Mouse (Mus musculus) ES-Bruce4 (cell line): ENCODE data around the gene Tcf7. TPM values are rescaled to one million over a fixed set of nuclear protein-coding genes. Genes with fewer than 3 reads are reported as not detected.

Experiments used
- H3K27ac ChIP-seq: 2 replicates; pipeline ENCODE4 v1.5.1; 2012; ENCODE audit warnings: low read length, inconsistent platforms; ENCODE audit not compliant: insufficient read depth
- H3K27me3 ChIP-seq: 2 replicates; pipeline ENCODE4 v1.6.1; 2012; ENCODE audit warnings: mild to moderate bottlenecking, low read length, inconsistent platforms; ENCODE audit not compliant: control insufficient read depth, poor library complexity, insufficient read depth, severe bottlenecking
- H3K36me3 ChIP-seq: 2 replicates; pipeline ENCODE4 v1.6.1; 2012; ENCODE audit warnings: inconsistent platforms, mild to moderate bottlenecking, low read length, moderate library complexity; ENCODE audit not compliant: control insufficient read depth, poor library complexity, insufficient read depth, severe bottlenecking
- H3K4me1 ChIP-seq: one replicate; pipeline ENCODE4 v1.8.1; 2011; ENCODE audit warnings: low read length; ENCODE audit not compliant: control insufficient read depth, insufficient read depth
- H3K4me3 ChIP-seq: 2 replicates; pipeline ENCODE4 v1.5.1; 2011; ENCODE audit warnings: low read depth, mild to moderate bottlenecking, low read length
- H3K9ac ChIP-seq: 2 replicates; pipeline ENCODE4 v1.6.1; 2012; ENCODE audit warnings: low read depth, mild to moderate bottlenecking, inconsistent platforms; ENCODE audit not compliant: poor library complexity, severe bottlenecking
- H3K9me3 ChIP-seq: replicated peaks from 2 replicates; pipeline ENCODE4 v1.6.1; 2012; ENCODE audit warnings: mild to moderate bottlenecking, low read length, inconsistent platforms; ENCODE audit not compliant: control insufficient read depth, poor library complexity, insufficient read depth, severe bottlenecking
- CTCF ChIP-seq: IDR thresholded peaks from one replicate; pipeline ENCODE4 v1.8.1; 2011; ENCODE audit warnings: low read depth, low read length
- EP300 ChIP-seq: IDR thresholded peaks from 2 replicates; pipeline ENCODE4 v1.6.1; 2011; ENCODE audit warnings: low read depth, low read length; ENCODE audit not compliant: insufficient read depth
- POLR2A ChIP-seq: IDR thresholded peaks from one replicate; pipeline ENCODE4 v1.8.1; 2011; ENCODE audit warnings: low read length; ENCODE audit not compliant: insufficient read depth
- polyA plus RNA-seq: library from polyadenylated mRNA; stranded (reverse); fragments of >200 nt; gene quantifications from 2 replicates; pipeline ENCODE4 v1.2.4, GENCODE M21; 2011; ENCODE audit warnings: low read depth; ENCODE audit not compliant: missing spikeins, insufficient read depth, insufficient read length

Gene Tcf7
- polyA plus RNA-seq, 1 experiment: 68.6 TPM

- H3K27ac ChIP-seq: no peak overlapping the region
- H3K9ac ChIP-seq: no peak overlapping the region
- no peaks in the 10 kb centered on the region for H3K27me3 ChIP-seq
- TF ChIP-seq POLR2A (no peak), CTCF (no peak), EP300 (no peak)
- H3K9me3 ChIP-seq: no peaks in the 10 kb centered on the region
- H3K36me3 ChIP-seq: no peaks in the 10 kb centered on the region
- no peak overlapping the region for H3K4me3 ChIP-seq
- peaks cover 1% of the 10 kb centered on the region for H3K4me1 ChIP-seq
These were observed 22.5 kb upstream of the Tcf7 start for GRCm38 (mm10) chr11:52305266-52305665.

GRCm38 (mm10) chr11:52302668-52303067 is 19.9 kb upstream of the Tcf7 start:
- Histone ChIP-seq H3K9ac (no peak overlapping the region), H3K27ac (no peak overlapping the region), H3K36me3 (no peaks in the 10 kb centered on the region), H3K27me3 (no peaks in the 10 kb centered on the region), H3K9me3 (no peaks in the 10 kb centered on the region), H3K4me1 (peaks cover 2% of the 10 kb centered on the region), H3K4me3 (no peak overlapping the region)
- no peak for TF ChIP-seq POLR2A

- H3K36me3 ChIP-seq: no peaks in the 10 kb centered on the region
- no peaks in the 10 kb centered on the region for H3K9me3 ChIP-seq
- H3K4me1 ChIP-seq: peaks cover 2% of the 10 kb centered on the region
- no peaks in the 10 kb centered on the region for H3K27me3 ChIP-seq
- H3K9ac ChIP-seq: no peak overlapping the region; the same call in 1 of the 2 replicates
- H3K27ac ChIP-seq: no peak overlapping the region
- no peak for TF ChIP-seq EP300
- no peak overlapping the region for H3K4me3 ChIP-seq
These were observed 16.9 kb upstream of the Tcf7 start for GRCm38 (mm10) chr11:52299687-52300086.

- Histone ChIP-seq H3K27ac (no peak overlapping the region), H3K9ac (no peak overlapping the region), H3K9me3 (no peaks in the 10 kb centered on the region), H3K4me3 (no peak overlapping the region), H3K27me3 (no peaks in the 10 kb centered on the region), H3K4me1 (peaks cover 3% of the 10 kb centered on the region), H3K36me3 (no peaks in the 10 kb centered on the region)
- no peak for TF ChIP-seq EP300
- no peak for TF ChIP-seq POLR2A
- TF ChIP-seq CTCF: no peak
These were observed 16.1 kb upstream of the Tcf7 start for GRCm38 (mm10) chr11:52298955-52299354.

GRCm38 (mm10) chr11:52297352-52297751 is 14.5 kb upstream of the Tcf7 start:
- no peaks in the 10 kb centered on the region for H3K9me3 ChIP-seq

GRCm38 (mm10) chr11:52294103-52294502 is 11.3 kb upstream of the Tcf7 start:
- Histone ChIP-seq H3K9ac (no peak overlapping the region), H3K9me3 (no peaks in the 10 kb centered on the region), H3K4me1 (peaks cover 3% of the 10 kb centered on the region), H3K27me3 (no peaks in the 10 kb centered on the region), H3K36me3 (no peaks in the 10 kb centered on the region), H3K27ac (no peak overlapping the region), H3K4me3 (no peak overlapping the region)
- no peak for TF ChIP-seq CTCF
- no peak for TF ChIP-seq POLR2A
- no peak for TF ChIP-seq EP300

More at GRCm38 (mm10) chr11:52297352-52297751, 14.5 kb upstream of the Tcf7 start:
- H3K4me3 ChIP-seq: no peak overlapping the region
- H3K27me3 ChIP-seq: no peaks in the 10 kb centered on the region
- H3K9ac ChIP-seq: no peak overlapping the region
- peaks cover 5% of the 10 kb centered on the region for H3K4me1 ChIP-seq
- TF ChIP-seq CTCF (peak; percentile 85), POLR2A (no peak)
- no peaks in the 10 kb centered on the region for H3K36me3 ChIP-seq
- H3K27ac ChIP-seq: no peak overlapping the region

GRCm38 (mm10) chr11:52292894-52293293 is 10.1 kb upstream of the Tcf7 start:
- Histone ChIP-seq H3K27ac (no peak overlapping the region), H3K36me3 (no peaks in the 10 kb centered on the region), H3K27me3 (no peaks in the 10 kb centered on the region), H3K9ac (no peak overlapping the region), H3K4me3 (no peak overlapping the region), H3K4me1 (peaks cover 3% of the 10 kb centered on the region), H3K9me3 (no peaks in the 10 kb centered on the region)
- TF ChIP-seq POLR2A: no peak
- TF ChIP-seq CTCF: no peak
- no peak for TF ChIP-seq EP300
